Mouse (Mus musculus) WW6 (cell line): ENCODE measurements at regions not wholly inside any gene's neighbourhood (a gene's known extent, or its start where the extent isn't known, plus 50 kb on each side); places are given as distances from the start of the nearest gene placed in this dataset.

Experiments
- DNase-seq: peaks from one replicate; pipeline ENCODE4 v3.0.0-alpha.2; 2013; ENCODE audit warnings: low read depth, low spot score

DNA sequence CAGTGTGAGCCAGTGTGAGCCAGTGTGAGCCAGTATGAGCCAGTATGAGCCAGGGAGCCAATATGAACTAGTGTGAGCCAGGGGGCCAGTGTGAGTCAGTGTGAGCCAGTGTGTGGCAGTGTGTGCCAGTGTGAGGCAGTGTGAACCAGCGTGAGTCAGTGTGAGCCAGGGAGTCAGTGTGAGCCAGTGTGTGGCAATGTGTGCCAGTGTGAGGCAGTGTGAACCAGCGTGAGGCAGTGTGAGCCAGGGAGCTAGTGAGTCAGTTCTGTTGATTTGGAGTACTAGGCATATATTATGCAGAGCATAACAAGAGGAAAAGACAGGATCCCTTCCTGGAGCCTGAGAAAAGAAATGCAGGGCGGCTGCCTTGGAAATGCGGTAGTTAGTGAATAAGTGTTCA is 82.7 kb upstream of the Zfhx3 start:
- no peak for DNase-seq

GRCm38 (mm10) chr8:107860251-107860650 is 82.2 kb upstream of the Zfhx3 start:
- no peak for DNase-seq

DNA sequence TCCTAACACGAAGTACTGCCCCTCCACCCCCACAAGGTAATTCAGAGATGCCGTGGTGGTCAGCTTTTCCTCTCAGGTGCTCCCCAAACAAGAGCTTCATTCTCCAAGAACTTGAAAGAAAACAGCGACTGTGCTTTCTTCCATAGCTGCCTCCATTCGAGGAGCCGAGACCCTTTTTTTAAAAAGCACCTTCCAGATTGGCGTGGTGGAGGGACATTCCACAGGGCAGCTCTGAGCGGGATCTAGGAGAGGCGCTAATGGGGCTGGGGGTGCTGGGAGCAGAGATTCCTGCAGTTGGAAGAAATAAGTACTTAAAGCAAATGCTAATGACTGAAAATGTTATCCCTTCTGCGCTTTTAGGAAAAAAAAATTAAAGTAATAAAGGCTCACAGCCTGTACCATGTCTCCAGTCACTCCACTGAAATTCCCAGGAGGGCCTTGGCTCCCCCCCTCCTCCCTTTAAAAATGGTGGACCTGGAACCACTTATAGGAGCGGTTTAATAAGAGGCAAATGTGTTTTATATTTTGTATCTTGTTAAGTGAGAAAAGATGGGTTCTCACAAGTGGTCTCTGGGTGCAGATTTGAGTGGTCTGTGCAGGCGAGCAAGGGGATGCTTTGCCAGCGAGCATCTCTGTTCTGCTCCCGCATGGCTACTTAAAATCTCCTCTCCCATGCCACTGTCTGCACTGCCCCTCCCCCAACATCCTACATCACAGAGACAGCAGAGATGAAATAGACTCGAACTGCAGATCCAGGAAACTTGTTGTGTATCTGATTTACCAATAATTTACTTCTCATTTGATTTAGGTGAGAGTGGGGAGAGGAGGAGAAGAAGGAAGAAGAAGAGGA is 77.4 kb upstream of the Zfhx3 start:
- no peak for DNase-seq

- no peak for DNase-seq
Measured at GRCm38 (mm10) chr8:107865744-107866143, 76.7 kb upstream of the Zfhx3 start.

DNA sequence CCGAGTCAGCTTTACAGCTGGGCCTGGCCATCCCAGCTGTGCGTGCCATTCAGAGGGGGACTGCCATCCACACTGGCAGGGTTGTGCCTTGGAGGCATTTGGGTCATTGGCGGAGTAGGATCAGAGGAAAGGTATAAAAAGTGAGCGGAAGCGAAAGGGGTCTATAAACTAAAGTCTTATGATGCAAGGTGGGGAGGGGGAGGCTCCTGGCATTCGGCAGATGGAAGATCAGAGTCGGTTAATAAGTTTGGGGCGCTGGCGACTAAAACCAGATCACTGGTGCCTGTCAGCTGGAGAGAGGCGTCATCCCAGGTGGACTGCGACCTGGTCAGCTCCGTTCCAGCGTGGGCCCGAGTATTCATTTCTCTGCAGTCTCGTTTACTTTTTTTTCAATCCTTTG is 70.7 kb upstream of the Zfhx3 start:
- DNase-seq: no peak

DNA sequence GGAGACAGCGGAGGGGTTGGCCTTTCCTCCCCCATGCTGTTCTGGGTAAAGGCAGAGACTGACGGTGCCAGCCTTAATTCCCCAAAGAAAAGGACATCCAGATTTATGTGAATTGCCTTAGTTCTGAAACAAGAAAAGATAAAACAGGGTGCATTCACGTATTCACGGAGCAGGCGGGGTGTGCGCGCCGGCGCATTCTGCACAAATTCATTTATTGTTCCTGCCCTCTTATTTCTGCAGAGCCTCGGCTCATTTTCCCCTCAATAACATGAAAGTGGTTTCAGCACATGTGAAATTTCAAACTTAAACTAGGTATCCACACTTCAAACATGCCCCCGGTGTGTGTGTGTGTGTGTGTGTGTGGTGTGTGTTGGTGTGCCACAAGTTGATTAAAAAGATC is 70.3 kb upstream of the Zfhx3 start:
- no peak for DNase-seq

DNA sequence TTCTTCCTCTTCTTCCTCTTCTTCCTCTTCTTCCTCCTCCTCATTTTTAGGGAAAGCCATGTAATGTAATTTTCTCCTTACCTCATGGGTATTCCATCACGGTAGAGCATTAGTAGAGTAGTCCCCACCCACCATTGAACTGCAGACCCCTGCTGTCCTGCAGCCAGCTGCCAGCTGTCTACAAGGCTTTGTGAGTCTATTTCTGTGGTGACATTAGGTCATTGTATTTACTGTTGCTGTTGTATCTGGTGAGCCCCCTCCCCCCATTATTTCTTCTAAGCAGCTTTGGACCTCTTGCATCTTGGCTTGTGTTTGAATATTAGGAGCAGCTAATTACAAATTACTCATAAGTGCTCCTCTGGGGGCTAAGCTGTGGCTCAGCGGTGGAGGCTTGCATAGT is 66.0 kb upstream of the Zfhx3 start:
- DNase-seq: no peak

DNA sequence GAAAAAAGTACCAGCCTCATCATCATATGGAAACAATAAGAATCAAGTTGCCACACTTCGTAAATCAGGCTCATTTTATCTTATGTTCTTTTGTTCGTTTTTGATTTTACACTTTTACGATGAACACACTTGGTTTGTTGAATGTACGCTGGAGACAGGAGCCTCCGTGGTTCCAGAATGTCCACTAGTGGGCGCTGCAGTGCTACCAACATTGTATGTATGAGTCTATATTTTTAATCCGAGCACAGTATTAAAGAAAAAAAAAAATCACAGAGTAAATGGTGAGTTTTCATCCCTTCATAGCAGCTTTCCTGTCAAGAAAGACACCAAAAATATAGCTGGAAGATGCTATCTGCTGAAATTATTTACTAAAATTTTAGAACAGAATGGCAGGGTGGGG is 60.6 kb upstream of the Zfhx3 start:
- no peak for DNase-seq

DNA sequence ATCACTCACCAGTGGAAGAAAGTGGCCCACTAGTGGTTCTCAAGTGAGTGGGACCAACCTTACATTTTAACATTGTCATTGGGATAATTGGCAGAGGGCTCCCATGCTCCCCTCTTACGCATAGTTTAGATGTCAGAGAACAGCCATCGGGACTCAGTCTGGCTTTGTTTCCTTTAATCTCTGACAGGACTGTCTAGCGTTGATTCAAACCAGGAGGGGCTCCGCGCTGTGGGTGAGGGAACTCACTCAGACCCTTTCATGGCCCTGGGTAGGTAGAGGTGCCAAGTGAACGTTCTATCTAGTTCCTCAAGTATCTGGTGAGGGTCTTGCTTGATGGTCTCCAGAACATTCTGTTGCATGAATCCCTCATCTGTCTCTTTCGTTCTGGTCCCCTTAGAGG is 56.9 kb upstream of the Zfhx3 start:
- DNase-seq: no peak

DNA sequence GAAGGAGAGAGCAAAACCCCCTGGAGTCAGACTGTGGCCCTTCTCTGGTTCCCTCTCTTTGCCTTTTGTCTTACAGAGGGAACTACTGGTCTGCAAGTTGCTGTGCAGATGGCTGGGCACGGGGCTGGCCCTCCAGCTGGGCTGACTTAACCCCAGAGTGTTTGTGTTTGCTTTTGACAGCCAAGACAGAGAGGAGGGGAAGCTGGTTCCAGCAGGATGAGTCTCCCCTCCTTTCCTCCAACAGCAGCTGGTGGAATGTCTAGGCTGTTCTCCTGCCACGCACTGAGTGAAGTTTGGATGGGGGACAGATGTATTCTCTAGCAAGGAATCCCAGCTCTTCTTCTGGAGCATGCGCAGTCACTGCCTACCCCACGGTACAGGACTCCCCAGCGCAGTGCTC is 56.5 kb upstream of the Zfhx3 start:
- DNase-seq: no peak

DNA sequence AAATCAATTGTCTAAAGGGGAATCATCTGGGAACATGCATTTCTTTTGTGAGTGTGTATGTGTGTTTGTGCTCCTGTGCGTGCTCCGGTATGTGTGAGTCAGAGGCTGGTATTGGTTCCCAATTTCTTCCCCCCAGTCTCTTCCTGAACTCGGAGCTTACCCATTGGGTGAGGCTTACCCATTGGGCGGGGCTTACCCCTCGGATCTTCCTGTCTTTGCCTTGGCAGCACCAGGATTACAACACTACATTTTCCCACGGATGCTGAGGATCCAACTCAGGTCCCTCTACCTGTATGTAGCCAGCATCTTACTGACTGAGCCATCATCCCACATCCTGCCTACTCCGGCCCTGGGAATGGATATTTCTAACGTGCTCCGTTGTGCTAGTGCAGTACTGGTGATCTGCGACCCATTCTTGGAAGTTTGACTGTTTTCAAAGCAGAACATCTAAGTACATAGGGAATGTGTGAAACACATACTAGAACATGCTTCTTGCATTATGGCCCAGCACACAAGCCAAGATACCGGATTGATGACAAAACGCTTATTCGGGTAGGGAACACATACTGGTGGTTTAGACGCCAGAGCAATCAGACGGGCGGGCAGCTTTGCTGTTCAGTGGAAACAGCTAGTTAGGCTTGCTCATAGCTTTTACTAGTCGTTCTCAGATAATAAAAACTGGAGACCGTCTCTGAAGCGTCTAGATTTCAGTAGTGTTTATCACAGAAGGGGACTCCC is 55.8 kb upstream of the Zfhx3 start:
- DNase-seq: no peak

- DNase-seq: no peak
Measured at GRCm38 (mm10) chr8:107887333-107887732, 55.1 kb upstream of the Zfhx3 start.

GRCm38 (mm10) chr8:107890922-107891321 is 51.5 kb upstream of the Zfhx3 start:
- no peak for DNase-seq
